Mouse (Mus musculus) heart, adult 2 months (tissue): ENCODE measurements around the gene Tgfbr3. TPM values are rescaled to one million over a fixed set of nuclear protein-coding genes. Genes with fewer than 3 reads are reported as not detected.

ENCODE experiments used
- DNase-seq, 2 experiments: peaks; one replicate each; pipeline ENCODE4 v3.0.0; 2021
- H3K27ac ChIP-seq: fragments of 200-600 bp; 2 replicates; pipeline ENCODE4 v1.8.1; 2022
- H3K27me3 ChIP-seq: fragments of 200-500 bp; 2 replicates; pipeline ENCODE4 v1.6.1; 2012; ENCODE audit warnings: mild to moderate bottlenecking, low read length, inconsistent platforms, mixed read lengths; ENCODE audit not compliant: control insufficient read depth, insufficient read depth
- H3K36me3 ChIP-seq: fragments of 200-500 bp; 2 replicates; pipeline ENCODE4 v1.6.1; 2012; ENCODE audit warnings: low read length, inconsistent platforms; ENCODE audit not compliant: control insufficient read depth, insufficient read depth
- H3K4me1 ChIP-seq: fragments of 200-500 bp; 2 replicates; pipeline ENCODE4 v1.6.1; 2011; ENCODE audit warnings: low read length; ENCODE audit not compliant: control insufficient read depth, insufficient read depth
- H3K4me3 ChIP-seq: fragments of 200-600 bp; 2 replicates; pipeline ENCODE4 v1.8.1; 2022
- H3K79me2 ChIP-seq: fragments of 200-500 bp; replicated peaks from 2 replicates; pipeline ENCODE4 v1.6.1; 2012; ENCODE audit warnings: mild to moderate bottlenecking, inconsistent platforms, low read length, moderate library complexity, mixed read lengths; ENCODE audit not compliant: control insufficient read depth, insufficient read depth
- H3K9ac ChIP-seq: fragments of 200-500 bp; 2 replicates; pipeline ENCODE4 v1.6.1; 2012; ENCODE audit warnings: low read depth, mild to moderate bottlenecking, control low read depth, inconsistent platforms, low read length, mixed read lengths
- CTCF ChIP-seq: fragments of 200-600 bp; IDR thresholded peaks from 2 replicates; pipeline ENCODE4 v1.8.1; 2022; ENCODE audit warnings: antibody characterized with exemption, mild to moderate bottlenecking, moderate library complexity
- EP300 ChIP-seq: fragments of 200-500 bp; IDR thresholded peaks from 2 replicates; pipeline ENCODE4 v1.6.1; 2011; ENCODE audit warnings: low read depth, low read length, control low read depth; ENCODE audit not compliant: insufficient read depth
- POLR2A ChIP-seq: fragments of 200-500 bp; IDR thresholded peaks from 2 replicates; pipeline ENCODE4 v1.6.1; 2011; ENCODE audit warnings: mild to moderate bottlenecking, low read depth, low read length, control low read depth; ENCODE audit not compliant: insufficient read depth
- WGBS: fragments of 180-500 bp; shearing (Covaris S2); methylation state at CpG from one replicate; pipeline ENCODE4 v1.1.7; 2018; 5-methylcytosine and 5-hydroxymethylcytosine counted together
- intact Hi-C: fragments of 180-260 bp; cut with DNase I; formaldehyde crosslinking; loops from one replicate; pipeline ENCODE4 v1.15.1; 2025
- polyA plus RNA-seq: library from polyadenylated mRNA; depleted of rRNA; stranded (reverse); fragments of >200 nt; gene quantifications from 2 replicates; pipeline ENCODE4 v1.2.3, GENCODE M21; 2012
- total RNA-seq, 2 experiments: library from RNA; stranded (reverse); gene quantifications; 2 replicates each; pipeline ENCODE4 v1.2.3; 2021

Gene Tgfbr3
- total and polyA plus RNA-seq, 3 experiments, result 27.2 to 47.6 (median 41.2) TPM

DNA sequence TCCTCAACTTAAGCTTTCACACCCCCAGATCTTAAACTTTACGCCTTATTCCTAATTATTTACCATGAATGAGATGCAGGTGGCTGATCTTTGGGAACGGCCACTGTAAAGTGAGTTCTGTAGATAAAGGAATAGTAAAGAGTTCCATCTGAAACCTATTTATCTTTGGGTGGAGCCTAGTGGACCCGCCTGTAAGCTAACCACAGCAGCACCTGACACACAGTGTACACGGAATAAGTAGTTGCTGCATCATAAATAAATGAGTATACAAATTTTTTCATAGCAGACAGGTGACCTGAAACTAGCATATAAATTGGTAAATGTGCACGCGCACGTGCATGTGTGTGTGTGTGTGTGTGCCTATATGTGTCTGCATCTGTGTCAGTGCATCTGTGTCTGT, 192.1 kb downstream of the Tgfbr3 start:
- Histone ChIP-seq H3K27me3 (no peaks in the 10 kb centered on the region), H3K27ac (no peak overlapping the region), H3K4me3 (no peak overlapping the region), H3K36me3 (no peaks in the 10 kb centered on the region), H3K4me1 (peaks cover 3% of the 10 kb centered on the region; the same call in 1 of the 2 replicates), H3K79me2 (no peaks in the 10 kb centered on the region), H3K9ac (no peak overlapping the region)
- no peak for TF ChIP-seq POLR2A
- no peak for TF ChIP-seq EP300
- no peak for TF ChIP-seq CTCF
- DNase-seq, result no peak
- WGBS, result 94% methylated on average over 7 of the region's 7 CpGs
- intact Hi-C loops, result no loop called here

DNA sequence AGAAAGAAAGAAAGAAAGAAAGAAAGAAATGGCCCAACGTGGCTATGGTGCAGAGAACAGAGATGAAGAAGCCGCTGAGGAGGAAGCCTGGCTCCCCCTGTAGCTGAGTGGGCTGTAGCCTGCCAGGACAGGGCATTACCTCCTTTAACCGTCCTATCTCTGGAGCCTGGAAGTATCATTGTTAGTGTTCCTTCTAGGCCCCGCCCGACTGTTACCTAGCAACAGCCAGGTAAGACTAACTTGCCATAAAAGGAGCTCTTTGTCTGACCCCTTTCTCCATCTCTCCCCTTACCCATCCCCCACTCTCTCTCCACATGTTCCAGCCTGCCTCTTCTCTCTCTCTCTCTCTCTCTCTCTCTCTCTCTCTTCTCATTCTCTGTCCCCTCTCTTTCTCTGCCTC, 195.2 kb downstream of the Tgfbr3 start:
- Histone ChIP-seq H3K27me3 (no peaks in the 10 kb centered on the region), H3K4me1 (peaks cover 1% of the 10 kb centered on the region; the same call in 1 of the 2 replicates), H3K79me2 (no peaks in the 10 kb centered on the region), H3K36me3 (no peaks in the 10 kb centered on the region), H3K9ac (no peak overlapping the region), H3K27ac (no peak overlapping the region), H3K4me3 (no peak overlapping the region)
- TF ChIP-seq CTCF (no peak), EP300 (no peak), POLR2A (no peak)
- WGBS, result 79% methylated on average over 5 of the region's 5 CpGs
- DNase-seq, result no peak
- intact Hi-C loops, result no loop called here

DNA sequence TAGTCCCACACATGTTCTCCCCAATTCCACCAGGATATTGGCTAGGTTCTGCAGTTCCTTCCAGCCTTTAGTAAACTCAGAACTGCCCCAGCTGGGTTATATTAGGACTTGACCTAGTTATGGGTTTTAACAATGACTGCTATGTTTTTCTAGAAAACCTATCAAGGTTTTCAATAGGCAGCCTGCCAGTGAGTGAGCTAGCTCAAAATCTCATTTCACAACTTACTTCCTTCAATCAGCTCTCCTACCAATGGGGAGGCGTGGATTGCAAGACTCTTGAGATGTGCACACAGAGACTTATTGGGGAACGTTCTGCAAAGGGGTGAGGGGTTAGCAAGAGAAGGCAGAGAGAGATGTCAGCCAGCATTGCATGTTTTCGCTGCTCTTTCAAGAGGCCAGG, 196.2 kb downstream of the Tgfbr3 start:
- no peaks in the 10 kb centered on the region for H3K36me3 ChIP-seq
- H3K27me3 ChIP-seq, result no peaks in the 10 kb centered on the region
- peak in 1 of 2 experiments; percentile 41 for DNase-seq
- 72% methylated on average over 3 of the region's 3 CpGs for WGBS
- intact Hi-C loops, result no loop called here
- TF ChIP-seq EP300 (no peak), POLR2A (no peak), CTCF (no peak)
- H3K79me2 ChIP-seq, result no peaks in the 10 kb centered on the region
- no peak overlapping the region for H3K9ac ChIP-seq
- no peak overlapping the region for H3K4me3 ChIP-seq
- H3K4me1 ChIP-seq, result peaks cover 1% of the 10 kb centered on the region; the same call in 1 of the 2 replicates
- no peak overlapping the region for H3K27ac ChIP-seq

DNA sequence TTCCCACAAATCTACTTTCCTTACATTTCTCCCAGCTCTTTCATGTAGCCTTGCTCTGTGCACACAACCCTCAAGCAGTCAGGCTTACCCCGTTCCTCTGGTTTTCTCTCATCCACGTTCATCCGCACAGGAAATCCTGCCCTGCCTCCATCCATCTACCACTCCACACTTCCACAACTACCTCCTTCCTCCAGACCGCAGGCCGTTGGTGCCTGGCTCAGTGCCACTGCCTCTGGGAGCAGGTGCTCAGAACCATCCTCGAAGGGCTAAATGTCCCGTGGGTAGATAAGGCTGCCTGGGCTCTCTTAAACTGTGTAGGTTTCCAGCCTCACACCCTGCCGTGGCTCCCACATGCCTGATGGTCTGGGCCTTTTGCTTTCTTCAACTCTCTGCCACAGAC, 197.3 kb downstream of the Tgfbr3 start:
- H3K27ac ChIP-seq, result no peak overlapping the region
- H3K27me3 ChIP-seq, result no peaks in the 10 kb centered on the region
- H3K36me3 ChIP-seq, result peaks cover 2% of the 10 kb centered on the region; the same call in 1 of the 2 replicates
- peaks cover 4% of the 10 kb centered on the region for H3K4me1 ChIP-seq
- WGBS, result 24% methylated on average over 8 of the region's 8 CpGs
- intact Hi-C loops, result no loop called here
- TF ChIP-seq CTCF (no peak), EP300 (no peak), POLR2A (no peak)
- H3K9ac ChIP-seq, result no peak overlapping the region
- no peak overlapping the region for H3K4me3 ChIP-seq
- DNase-seq, result no peak
- H3K79me2 ChIP-seq, result no peaks in the 10 kb centered on the region

DNA sequence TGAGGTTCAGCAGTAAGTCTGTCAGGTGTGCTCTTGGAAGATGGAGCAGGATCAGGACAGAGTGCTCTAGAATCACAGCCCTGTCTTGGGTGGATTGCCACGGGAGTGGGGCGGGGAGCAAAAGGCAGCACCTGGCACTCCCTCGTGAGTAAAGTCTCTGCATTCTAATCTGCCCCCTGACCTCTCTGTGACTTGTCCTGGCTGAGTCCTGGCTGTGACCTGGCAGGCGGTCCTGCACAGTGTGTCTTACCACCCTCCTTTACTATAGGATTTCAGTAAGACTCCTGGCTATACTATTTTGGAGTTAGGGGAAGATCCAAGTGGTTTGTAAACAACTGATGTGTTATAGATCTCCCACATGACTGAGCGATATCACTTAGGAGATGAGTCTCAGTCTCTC, 199.5 kb downstream of the Tgfbr3 start:
- DNase-seq, result no peak
- TF ChIP-seq POLR2A (no peak), EP300 (no peak), CTCF (no peak)
- WGBS, result 79% methylated on average over 5 of the region's 5 CpGs
- H3K9ac ChIP-seq, result no peak overlapping the region
- no peaks in the 10 kb centered on the region for H3K79me2 ChIP-seq
- peaks cover 5% of the 10 kb centered on the region; the same call in 1 of the 2 replicates for H3K36me3 ChIP-seq
- intact Hi-C loops, result loop anchor here (5.0 to 10.0 kb wide), 2 partner anchors 62 to 95 kb away; no protein-coding TSS in a partner anchor
- H3K4me1 ChIP-seq, result peaks cover 12% of the 10 kb centered on the region
- H3K27ac ChIP-seq, result no peak overlapping the region
- no peaks in the 10 kb centered on the region for H3K27me3 ChIP-seq
- no peak overlapping the region for H3K4me3 ChIP-seq
